Mouse (Mus musculus): ENCODE data around the gene Rpl34.

GRCm38 (mm10) chr3:130768172-130768571 lies 38.0 kb upstream of the Rpl34 start:
- TF ChIP-seq POLR2A (IDR thresholded peaks at IDR 0.05; ENCODE audit: low read depth, low read length) (no peak), CTCF (IDR thresholded peaks at IDR 0.05; ENCODE audit: extremely low read depth, insufficient read length, insufficient replicate concordance, low read depth, low read length) (no peak)
